10 mouse cellular contexts compared by ENCODE assay signal in genomic region chr7:31085171-31085570, GRCm38 (mm10). TPM values are rescaled to one million over a fixed set of nuclear protein-coding genes. Genes with fewer than 3 reads are reported as not detected.
DNase-seq lines count a peak whose midpoint lies in the region; ATAC-seq lines count a peak whose summit lies in the region.
"Had no signal": no experiment of that assay in that cellular context is flagged by ENCODE, and none has a peak within 500 bp of the region (broad histone marks: within the 10 kb centered on the region; RNA-seq: fewer than 3 reads in every experiment).

No protein-coding gene starts in this region.

- H3K27ac ChIP-seq in forebrain, embryonic 10.5 days: peak overlapping the region; percentile 60
- H3K27ac ChIP-seq in forebrain, embryonic 12.5 days: no peak overlapping the region
- H3K27ac ChIP-seq in neural tube, embryonic 11.5 days (ENCODE audit: low read depth, low read length): 0 out of 2 replicates have a peak overlapping the region, but pooled peaks have one; percentile 0
- H3K27ac ChIP-seq in heart, embryonic 16.5 days (ENCODE audit: low read length): no peak overlapping the region
- H3K27ac ChIP-seq in liver, embryonic 16.5 days (ENCODE audit: low read length): no peak overlapping the region

- ATAC-seq in forebrain, embryonic 12.5 days (ENCODE audit: low FRiP score): no peak
- peak; percentile 68 for ATAC-seq in neural tube, embryonic 11.5 days (ENCODE audit: insufficient read depth, low FRiP score, low TSS enrichment)
- ATAC-seq in heart, embryonic 16.5 days (replicated peaks; ENCODE audit: extremely low read depth, insufficient read depth, low FRiP score): peak; percentile 31; the same call in 1 of the 2 replicates
- ATAC-seq in liver, embryonic 16.5 days (ENCODE audit: low read depth): peak; percentile 20; the same call in 1 of the 2 replicates
- no peak for ATAC-seq in granulocyte monocyte progenitor cell, adult 5-6 weeks (replicated peaks; ENCODE audit: poor library complexity, severe bottlenecking)

- 42% methylated on average over 3 of the region's 3 CpGs for WGBS in forebrain, embryonic 10.5 days
- 31% methylated on average over 3 of the region's 3 CpGs for WGBS in forebrain, embryonic 12.5 days
- 35% methylated on average over 3 of the region's 3 CpGs for WGBS in neural tube, embryonic 11.5 days
- WGBS in heart, embryonic 16.5 days: 39% methylated on average over 3 of the region's 3 CpGs
- 39% methylated on average over 3 of the region's 3 CpGs for WGBS in liver, embryonic 16.5 days (ENCODE audit: insufficient replicate concordance)

- DNase-seq in forebrain, embryonic 10.5 days (ENCODE audit: extremely low spot score, low spot score): no peak
- DNase-seq in neural tube, embryonic 11.5 days (ENCODE audit: low spot score): peak; percentile 48
- DNase-seq in neural tube, embryonic 10.5 days (ENCODE audit: extremely low spot score, low spot score): no peak
- no peak for DNase-seq in cerebellum, postnatal 14 days

- no peak overlapping the region for H3K9ac ChIP-seq in forebrain, embryonic 12.5 days
- no peak overlapping the region for H3K9ac ChIP-seq in neural tube, embryonic 11.5 days (ENCODE audit: low read length)
- no peak overlapping the region for H3K9ac ChIP-seq in heart, embryonic 16.5 days (ENCODE audit: low read length)
- no peak overlapping the region for H3K9ac ChIP-seq in liver, embryonic 16.5 days (ENCODE audit: low read depth, low read length)

- no peaks in the 10 kb centered on the region for H3K36me3 ChIP-seq in forebrain, embryonic 10.5 days (replicated peaks)
- no peaks in the 10 kb centered on the region for H3K36me3 ChIP-seq in forebrain, embryonic 12.5 days (replicated peaks)
- no peaks in the 10 kb centered on the region for H3K36me3 ChIP-seq in neural tube, embryonic 11.5 days (ENCODE audit: control insufficient read depth, insufficient read depth, low read length)
- H3K36me3 ChIP-seq in heart, embryonic 16.5 days (ENCODE audit: control insufficient read depth, insufficient read depth): no peaks in the 10 kb centered on the region
- no peaks in the 10 kb centered on the region for H3K36me3 ChIP-seq in liver, embryonic 16.5 days (ENCODE audit: control insufficient read depth, insufficient read depth)

- H3K4me1 ChIP-seq in forebrain, embryonic 10.5 days: peaks cover 34% of the 10 kb centered on the region
- peaks cover 15% of the 10 kb centered on the region for H3K4me1 ChIP-seq in forebrain, embryonic 12.5 days
- 0 out of 2 replicates have a peak, but pooled peaks cover 2% of the 10 kb centered on the region for H3K4me1 ChIP-seq in neural tube, embryonic 11.5 days (ENCODE audit: control insufficient read depth, insufficient read depth, low read length)
- H3K4me1 ChIP-seq in heart, embryonic 16.5 days (ENCODE audit: control insufficient read depth, insufficient read depth, low read length): peaks cover 16% of the 10 kb centered on the region
- H3K4me1 ChIP-seq in liver, embryonic 16.5 days (ENCODE audit: control insufficient read depth, low read depth, low read length): no peaks in the 10 kb centered on the region

- no peak overlapping the region for H3K4me3 ChIP-seq in forebrain, embryonic 10.5 days
- H3K4me3 ChIP-seq in forebrain, embryonic 12.5 days (replicated peaks): no peak overlapping the region
- H3K4me3 ChIP-seq in neural tube, embryonic 11.5 days (ENCODE audit: low read depth, low read length): no peak overlapping the region
- no peak overlapping the region for H3K4me3 ChIP-seq in heart, embryonic 16.5 days (ENCODE audit: low read length)
- no peak overlapping the region for H3K4me3 ChIP-seq in liver, embryonic 16.5 days (ENCODE audit: low read depth, low read length)
- H3K4me3 ChIP-seq: megakaryocyte, embryonic 14.5 days had no signal

- no peaks in the 10 kb centered on the region; the same call in 1 of the 2 replicates for H3K9me3 ChIP-seq in forebrain, embryonic 10.5 days
- no peaks in the 10 kb centered on the region for H3K9me3 ChIP-seq in forebrain, embryonic 12.5 days
- 0 out of 2 replicates have a peak, but pooled peaks cover 2% of the 10 kb centered on the region for H3K9me3 ChIP-seq in neural tube, embryonic 11.5 days (ENCODE audit: control insufficient read depth, low read length)
- no peaks in the 10 kb centered on the region; the same call in none of the 2 replicates for H3K9me3 ChIP-seq in heart, embryonic 16.5 days (replicated peaks; ENCODE audit: control insufficient read depth, low read length)
- no peaks in the 10 kb centered on the region for H3K9me3 ChIP-seq in liver, embryonic 16.5 days (replicated peaks; ENCODE audit: control insufficient read depth, low read length)

- H3K4me2 ChIP-seq in forebrain, embryonic 12.5 days: no peak overlapping the region
- no peak overlapping the region for H3K4me2 ChIP-seq in neural tube, embryonic 11.5 days (ENCODE audit: low read depth)
- no peak overlapping the region for H3K4me2 ChIP-seq in heart, embryonic 16.5 days (ENCODE audit: low read depth, low read length)
- no peak overlapping the region for H3K4me2 ChIP-seq in liver, embryonic 16.5 days (ENCODE audit: low read depth, low read length)

- H3K27me3 ChIP-seq in forebrain, embryonic 10.5 days (ENCODE audit: poor library complexity, severe bottlenecking): no peaks in the 10 kb centered on the region
- 0 out of 2 replicates have a peak, but pooled peaks cover 4% of the 10 kb centered on the region for H3K27me3 ChIP-seq in forebrain, embryonic 12.5 days
- no peaks in the 10 kb centered on the region for H3K27me3 ChIP-seq in neural tube, embryonic 11.5 days (ENCODE audit: control insufficient read depth, insufficient read depth, low read length)
- H3K27me3 ChIP-seq in heart, embryonic 16.5 days (ENCODE audit: control insufficient read depth, insufficient read depth, low read length): no peaks in the 10 kb centered on the region
- no peaks in the 10 kb centered on the region for H3K27me3 ChIP-seq in liver, embryonic 16.5 days (ENCODE audit: control insufficient read depth, insufficient read depth, low read depth, low read length)

RNA-seq across cellular contexts. Expression of gene Fxyd3, which starts 8.7 kb away (rescaled TPM):
- polyA plus RNA-seq in forebrain, embryonic 10.5 days (2016; fragmentation: Nextera tagmentation; extraction: Ambion mirVana): 1.9 and 2.8 TPM in 2 replicates
- polyA plus RNA-seq in forebrain, embryonic 12.5 days (2016; fragmentation: Nextera tagmentation; extraction: Ambion mirVana): 1.1 and 1.3 TPM in 2 replicates
- 6.0 and 7.7 TPM in 2 replicates for polyA plus RNA-seq in neural tube, embryonic 11.5 days (2014; fragmentation: Nextera tagmentation; extraction: Ambion mirVana)
- 8.0 and 10.1 TPM in 2 replicates for polyA plus RNA-seq in heart, embryonic 16.5 days (2015; fragmentation: Nextera tagmentation; extraction: Ambion mirVana)
- 0.51 and 1.1 TPM in 2 replicates for polyA plus RNA-seq in liver, embryonic 16.5 days (2015; fragmentation: Nextera tagmentation; extraction: Ambion mirVana)
- total RNA-seq in granulocyte monocyte progenitor cell, adult 5-6 weeks (2014; fragmentation: Nextera tagmentation): not detected in 2 replicates
- total RNA-seq in granulocyte monocyte progenitor cell, adult 5-6 weeks (2017): not detected in 2 replicates
- total RNA-seq: CH12.LX had no signal

RNA-seq across cellular contexts. Expression of gene Lgi4, which starts 26.0 kb away (rescaled TPM):
- 0.58 and 0.68 TPM in 2 replicates for polyA plus RNA-seq in forebrain, embryonic 10.5 days (2016; fragmentation: Nextera tagmentation; extraction: Ambion mirVana)
- polyA plus RNA-seq in forebrain, embryonic 12.5 days (2016; fragmentation: Nextera tagmentation; extraction: Ambion mirVana): 0.29 and 0.37 TPM in 2 replicates
- polyA plus RNA-seq in neural tube, embryonic 11.5 days (2014; fragmentation: Nextera tagmentation; extraction: Ambion mirVana): 4.6 and 4.9 TPM in 2 replicates
- polyA plus RNA-seq in heart, embryonic 16.5 days (2015; fragmentation: Nextera tagmentation; extraction: Ambion mirVana): 0.09 and 0.11 TPM in 2 replicates
- 0.02 and 0.12 TPM in 2 replicates for polyA plus RNA-seq in liver, embryonic 16.5 days (2015; fragmentation: Nextera tagmentation; extraction: Ambion mirVana)
- not detected in 2 replicates for total RNA-seq in granulocyte monocyte progenitor cell, adult 5-6 weeks (2014; fragmentation: Nextera tagmentation)
- not detected in 2 replicates for total RNA-seq in granulocyte monocyte progenitor cell, adult 5-6 weeks (2017)
- total RNA-seq: CH12.LX had no signal

RNA-seq across cellular contexts. Expression of gene Fxyd1, which starts 28.2 kb away (rescaled TPM):
- polyA plus RNA-seq in forebrain, embryonic 10.5 days (2016; fragmentation: Nextera tagmentation; extraction: Ambion mirVana): 2.2 and 2.5 TPM in 2 replicates
- 4.0 and 6.5 TPM in 2 replicates for polyA plus RNA-seq in forebrain, embryonic 12.5 days (2016; fragmentation: Nextera tagmentation; extraction: Ambion mirVana)
- 17.0 and 21.8 TPM in 2 replicates for polyA plus RNA-seq in neural tube, embryonic 11.5 days (2014; fragmentation: Nextera tagmentation; extraction: Ambion mirVana)
- 1,006 and 1,110 TPM in 2 replicates for polyA plus RNA-seq in heart, embryonic 16.5 days (2015; fragmentation: Nextera tagmentation; extraction: Ambion mirVana)
- 120 and 130 TPM in 2 replicates for polyA plus RNA-seq in liver, embryonic 16.5 days (2015; fragmentation: Nextera tagmentation; extraction: Ambion mirVana)
- total RNA-seq in granulocyte monocyte progenitor cell, adult 5-6 weeks (2014; fragmentation: Nextera tagmentation): not detected in 2 replicates
- total RNA-seq in granulocyte monocyte progenitor cell, adult 5-6 weeks (2017): not detected in 2 replicates
- total RNA-seq: CH12.LX had no signal

RNA-seq across cellular contexts. Expression of gene Hpn, which starts 29.9 kb away (rescaled TPM):
- 1.4 and 1.9 TPM in 2 replicates for polyA plus RNA-seq in forebrain, embryonic 10.5 days (2016; fragmentation: Nextera tagmentation; extraction: Ambion mirVana)
- 0.49 and 0.67 TPM in 2 replicates for polyA plus RNA-seq in forebrain, embryonic 12.5 days (2016; fragmentation: Nextera tagmentation; extraction: Ambion mirVana)
- polyA plus RNA-seq in neural tube, embryonic 11.5 days (2014; fragmentation: Nextera tagmentation; extraction: Ambion mirVana): 1.6 TPM in 2 replicates
- polyA plus RNA-seq in heart, embryonic 16.5 days (2015; fragmentation: Nextera tagmentation; extraction: Ambion mirVana): 2.6 and 3.1 TPM in 2 replicates
- polyA plus RNA-seq in liver, embryonic 16.5 days (2015; fragmentation: Nextera tagmentation; extraction: Ambion mirVana): 129 and 145 TPM in 2 replicates
- total RNA-seq in granulocyte monocyte progenitor cell, adult 5-6 weeks (2014; fragmentation: Nextera tagmentation): 11.1 TPM in 1 of 2 replicates, not detected in the other
- not detected in 2 replicates for total RNA-seq in granulocyte monocyte progenitor cell, adult 5-6 weeks (2017)

RNA-seq across cellular contexts. Expression of gene Fxyd7, which starts 33.9 kb away (rescaled TPM):
- polyA plus RNA-seq in forebrain, embryonic 10.5 days (2016; fragmentation: Nextera tagmentation; extraction: Ambion mirVana): 0.36 and 1.1 TPM in 2 replicates
- polyA plus RNA-seq in forebrain, embryonic 12.5 days (2016; fragmentation: Nextera tagmentation; extraction: Ambion mirVana): 10.5 and 14.3 TPM in 2 replicates
- polyA plus RNA-seq in neural tube, embryonic 11.5 days (2014; fragmentation: Nextera tagmentation; extraction: Ambion mirVana): 30.5 and 36.5 TPM in 2 replicates
- 1.1 TPM in 2 replicates for polyA plus RNA-seq in heart, embryonic 16.5 days (2015; fragmentation: Nextera tagmentation; extraction: Ambion mirVana)
- polyA plus RNA-seq in liver, embryonic 16.5 days (2015; fragmentation: Nextera tagmentation; extraction: Ambion mirVana): 0.15 and 0.65 TPM in 2 replicates
- total RNA-seq in granulocyte monocyte progenitor cell, adult 5-6 weeks (2014; fragmentation: Nextera tagmentation): not detected in 2 replicates
- not detected in 2 replicates for total RNA-seq in granulocyte monocyte progenitor cell, adult 5-6 weeks (2017)
- total RNA-seq: CH12.LX had no signal

Comparison
In these comparisons a context has a peak if more than half of its experiments do, and no peak if none do; other contexts are left out.
1. H3K27ac ChIP-seq: peak in forebrain, embryonic 10.5 days (single experiment) and neural tube, embryonic 11.5 days (single experiment); none in forebrain, embryonic 12.5 days (single experiment), heart, embryonic 16.5 days (single experiment) and liver, embryonic 16.5 days (single experiment).
2. ATAC-seq: peak in neural tube, embryonic 11.5 days (single experiment), heart, embryonic 16.5 days (single experiment) and liver, embryonic 16.5 days (single experiment); none in forebrain, embryonic 12.5 days (single experiment) and granulocyte monocyte progenitor cell, adult 5-6 weeks (single experiment).